Mouse (Mus musculus) cerebellum, postnatal 14 days (tissue): ENCODE data around the gene Dpep2nb.

ENCODE experiments used
- DNase-seq, 2 experiments: peaks; one replicate each; pipeline ENCODE4 v3.0.0; 2021; ENCODE audit warnings: mixed read lengths in 2 of 2

Gene Dpep2nb

DNA sequence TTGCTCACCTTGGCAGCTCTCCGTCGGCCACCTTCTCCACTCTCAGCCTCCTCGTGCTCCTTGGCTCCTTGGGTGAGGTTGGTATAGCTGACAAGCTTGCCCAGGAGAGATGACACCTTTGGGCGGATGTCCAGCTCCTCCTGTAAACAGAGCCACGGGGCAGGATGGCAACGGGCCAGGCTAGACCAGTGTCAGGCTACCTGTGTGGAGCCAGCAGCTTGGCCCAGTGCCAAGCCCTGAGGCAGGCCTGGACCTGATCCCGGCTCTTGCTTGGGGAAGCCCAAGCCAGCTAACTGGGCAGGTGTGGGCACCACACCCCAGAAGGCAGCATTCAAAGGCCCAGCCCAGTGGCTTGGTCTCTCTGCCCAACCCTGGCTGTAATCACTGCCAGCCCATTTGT is 46.4 kb downstream of the Dpep2nb start:
- DNase-seq = peak; percentile 91 to 94

GRCm38 (mm10) chr8:105957813-105958212 is 48.0 kb downstream of the Dpep2nb start:
- no peak for DNase-seq

GRCm38 (mm10) chr8:105956556-105956955 is 49.2 kb downstream of the Dpep2nb start:
- DNase-seq = no peak

GRCm38 (mm10) chr8:105951057-105951659 is 54.6 kb downstream of the Dpep2nb start:
- peak in 1 of 2 experiments; percentile 40 for DNase-seq

DNA sequence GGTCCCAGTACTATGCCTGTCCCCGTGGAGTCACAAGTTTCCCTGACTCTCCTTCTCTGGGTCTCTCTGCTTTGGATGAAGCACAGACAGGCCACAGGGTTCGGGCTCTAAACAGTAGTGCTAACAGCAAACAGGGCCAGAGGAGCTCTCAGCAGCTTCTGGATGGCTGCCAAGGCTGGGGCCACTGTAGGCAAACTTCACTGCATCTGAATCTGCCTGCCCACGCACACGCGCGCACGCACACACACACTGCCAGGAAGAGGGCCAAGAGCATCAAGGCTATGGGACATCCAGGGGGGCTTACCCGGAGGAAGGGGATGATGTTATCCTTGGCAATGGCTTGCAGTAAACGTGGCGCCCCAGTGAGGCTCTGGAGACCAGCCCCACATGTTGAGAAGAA is 56.4 kb downstream of the Dpep2nb start:
- peak; percentile 61 to 69 for DNase-seq
